Mouse (Mus musculus): ENCODE results near the gene Zeb2.

Gene Zeb2

DNA sequence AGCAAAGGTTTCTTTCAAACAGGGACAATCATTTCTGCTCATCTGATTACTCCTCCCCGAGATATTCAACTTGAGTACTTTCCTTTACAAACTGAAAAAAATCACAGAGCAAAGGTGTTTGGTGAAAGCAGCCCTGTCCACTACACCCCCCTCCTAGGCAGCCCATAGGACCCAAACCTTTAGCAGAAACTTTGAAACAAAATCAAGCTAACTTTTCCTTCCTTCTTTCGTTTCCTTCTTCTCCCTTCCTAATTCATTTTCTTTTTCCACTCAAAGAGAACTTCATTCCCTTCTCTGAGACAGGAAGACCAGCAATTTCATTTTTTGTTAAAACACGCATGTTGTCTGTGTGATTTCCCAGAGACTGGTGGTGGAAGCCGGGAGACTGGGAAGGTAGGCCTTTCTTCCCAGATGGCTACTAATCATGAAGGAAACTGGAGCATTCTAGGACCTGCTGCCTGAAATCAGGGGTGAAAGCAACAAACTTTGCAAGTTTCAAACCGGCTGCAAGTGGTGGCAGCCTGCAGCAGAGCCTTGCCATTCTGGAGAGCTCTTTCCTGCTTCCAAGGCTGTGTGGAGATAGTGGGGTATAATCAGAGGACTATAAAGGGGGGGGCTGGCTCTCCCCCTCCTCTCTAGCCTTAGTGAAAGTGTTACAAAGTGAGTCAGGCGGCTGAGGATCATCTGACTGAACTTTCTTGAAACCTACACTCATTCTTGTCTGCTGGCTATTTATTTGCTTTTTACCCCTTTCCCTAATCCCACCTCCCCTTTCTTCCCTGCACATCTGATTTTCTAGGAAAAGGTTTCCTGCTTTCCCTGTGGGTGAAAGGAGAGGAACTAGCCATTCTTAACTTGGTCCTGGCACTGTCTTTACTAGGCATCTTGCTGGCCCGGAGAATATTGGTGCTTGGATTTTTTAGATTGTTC, 11.0 kb downstream of the Zeb2 start:
- DNase-seq (ENCODE audit: low read depth, low spot score), result no peak
- no peaks in the 10 kb centered on the region; the same call in 1 of the 2 replicates for H3K36me3 ChIP-seq (ENCODE audit: control insufficient read depth, insufficient read depth, low read length, poor library complexity, severe bottlenecking)

GRCm38 (mm10) chr2:45105281-45105721, 11.9 kb downstream of the Zeb2 start:
- Histone ChIP-seq H3K27me3 (ENCODE audit: control insufficient read depth, insufficient read depth, low read length, poor library complexity, severe bottlenecking) (no peaks in the 10 kb centered on the region), H3K36me3 (ENCODE audit: control insufficient read depth, insufficient read depth, low read length, poor library complexity, severe bottlenecking) (no peaks in the 10 kb centered on the region; the same call in 1 of the 2 replicates)
- DNase-seq (ENCODE audit: low read depth, low spot score), result no peak

More for the DNA sequence above, 11.0 kb downstream of the Zeb2 start:
- no peaks in the 10 kb centered on the region for H3K27me3 ChIP-seq (ENCODE audit: control insufficient read depth, insufficient read depth, low read length, poor library complexity, severe bottlenecking)

DNA sequence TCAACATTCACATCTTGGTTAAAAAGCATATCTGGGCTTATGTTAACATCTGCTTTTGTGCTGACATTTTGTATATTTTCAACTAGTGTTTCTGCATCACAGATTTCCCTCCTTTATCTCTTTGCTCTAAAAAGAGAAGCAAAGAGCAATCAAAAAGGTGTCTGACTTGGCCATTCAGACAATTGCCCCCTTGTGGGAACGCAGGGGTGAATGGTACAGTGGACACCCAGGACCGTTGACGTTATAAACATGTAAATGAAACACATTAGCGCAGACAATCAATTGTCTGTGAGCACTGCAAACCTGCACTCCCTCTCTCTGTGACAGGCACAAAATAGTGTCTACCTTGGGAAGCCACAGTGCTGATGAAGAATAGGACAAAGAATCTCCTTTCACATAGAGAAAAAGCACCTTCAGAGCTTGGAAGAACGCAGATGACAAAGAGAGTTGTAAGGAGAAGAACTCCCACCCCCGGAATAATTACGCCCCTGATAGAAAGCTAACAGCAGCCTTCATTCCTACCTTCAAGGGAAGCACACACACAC, 12.6 kb downstream of the Zeb2 start:
- no peak for DNase-seq (ENCODE audit: low read depth, low spot score)
- H3K36me3 ChIP-seq (ENCODE audit: control insufficient read depth, insufficient read depth, low read length, poor library complexity, severe bottlenecking), result no peaks in the 10 kb centered on the region; the same call in 1 of the 2 replicates

DNA sequence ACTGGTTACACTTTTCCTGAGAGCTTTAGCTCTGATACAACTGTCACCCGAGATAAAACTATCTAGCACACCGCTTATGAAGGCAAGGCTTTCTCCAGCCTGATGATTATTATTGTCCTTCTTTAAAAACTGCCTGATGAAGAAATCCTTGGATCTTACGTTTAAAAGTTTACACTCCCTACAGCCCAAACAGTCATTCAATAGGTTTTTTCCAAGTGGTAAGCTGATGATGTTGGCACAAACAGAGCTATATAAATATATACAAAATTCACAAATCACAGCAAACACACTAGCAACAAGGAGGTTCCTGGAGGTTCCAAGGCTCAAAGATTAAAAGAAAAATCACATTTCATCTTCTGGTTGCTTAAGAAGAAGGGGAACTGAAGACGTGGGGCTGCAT, 13.1 kb downstream of the Zeb2 start:
- Histone ChIP-seq H3K36me3 (ENCODE audit: control insufficient read depth, insufficient read depth, low read length, poor library complexity, severe bottlenecking) (peaks cover under 1% of the 10 kb centered on the region), H3K27me3 (ENCODE audit: control insufficient read depth, insufficient read depth, low read length, poor library complexity, severe bottlenecking) (no peaks in the 10 kb centered on the region)
- no peak for DNase-seq (ENCODE audit: low read depth, low spot score)

More for the DNA sequence above, 12.6 kb downstream of the Zeb2 start:
- H3K27me3 ChIP-seq (ENCODE audit: control insufficient read depth, insufficient read depth, low read length, poor library complexity, severe bottlenecking), result no peaks in the 10 kb centered on the region

- DNase-seq (ENCODE audit: low read depth, low spot score), result no peak
- Histone ChIP-seq H3K36me3 (ENCODE audit: control insufficient read depth, insufficient read depth, low read length, poor library complexity, severe bottlenecking) (peaks cover 2% of the 10 kb centered on the region), H3K27me3 (ENCODE audit: control insufficient read depth, insufficient read depth, low read length, poor library complexity, severe bottlenecking) (no peaks in the 10 kb centered on the region)
These were observed 13.9 kb downstream of the Zeb2 start for GRCm38 (mm10) chr2:45103021-45103983.

DNA sequence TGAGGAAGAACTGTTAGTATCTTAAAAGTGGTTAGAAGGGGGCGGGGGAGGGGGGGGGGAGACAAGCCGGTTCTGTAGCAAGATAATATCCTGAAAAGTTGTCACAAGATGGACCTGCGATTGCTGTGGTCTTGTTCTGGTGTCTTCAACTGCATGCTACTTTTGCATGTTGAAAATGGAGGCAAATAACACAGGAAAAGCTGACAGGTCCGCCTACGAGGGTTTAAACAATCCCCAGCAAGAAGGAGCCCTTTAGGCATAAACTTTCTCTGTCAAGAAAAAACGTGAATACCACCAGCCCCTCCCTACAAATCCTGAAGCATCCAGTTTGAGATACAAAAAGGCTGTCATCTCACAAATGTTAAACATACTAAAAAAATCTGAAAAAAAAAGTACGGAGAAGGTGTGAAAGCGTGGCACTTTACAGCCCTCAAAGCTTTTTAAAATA, 15.0 kb downstream of the Zeb2 start:
- DNase-seq (ENCODE audit: low read depth, low spot score), result no peak
- Histone ChIP-seq H3K36me3 (ENCODE audit: control insufficient read depth, insufficient read depth, low read length, poor library complexity, severe bottlenecking) (peaks cover 2% of the 10 kb centered on the region), H3K27me3 (ENCODE audit: control insufficient read depth, insufficient read depth, low read length, poor library complexity, severe bottlenecking) (no peaks in the 10 kb centered on the region)

- DNase-seq (ENCODE audit: low read depth, low spot score), result no peak
- Histone ChIP-seq H3K36me3 (ENCODE audit: control insufficient read depth, insufficient read depth, low read length, poor library complexity, severe bottlenecking) (peaks cover 3% of the 10 kb centered on the region), H3K27me3 (ENCODE audit: control insufficient read depth, insufficient read depth, low read length, poor library complexity, severe bottlenecking) (no peaks in the 10 kb centered on the region)
These were observed 15.6 kb downstream of the Zeb2 start for GRCm38 (mm10) chr2:45101586-45101985.

DNA sequence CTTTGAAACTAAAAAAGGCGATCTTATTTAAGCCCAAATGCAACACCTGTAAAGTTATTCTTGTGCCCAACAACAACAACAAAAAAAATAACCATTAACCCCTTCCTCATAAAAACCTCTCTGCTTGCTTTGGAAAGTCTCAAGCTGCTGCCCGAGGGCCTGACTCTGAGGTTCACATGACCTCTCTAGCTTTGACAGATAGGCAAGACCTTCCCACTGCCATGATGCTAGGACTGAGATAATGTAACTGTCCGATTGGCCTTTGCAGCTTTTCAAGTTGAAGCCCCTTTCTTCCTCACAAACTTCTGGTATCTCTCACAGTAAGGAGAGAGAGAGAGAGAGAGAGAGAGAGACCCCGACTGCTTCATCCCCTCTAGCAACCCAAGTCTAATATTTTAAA, 16.2 kb downstream of the Zeb2 start:
- peaks cover 3% of the 10 kb centered on the region for H3K36me3 ChIP-seq (ENCODE audit: control insufficient read depth, insufficient read depth, low read length, poor library complexity, severe bottlenecking)
- DNase-seq (ENCODE audit: low read depth, low spot score), result no peak
- H3K27me3 ChIP-seq (ENCODE audit: control insufficient read depth, insufficient read depth, low read length, poor library complexity, severe bottlenecking), result no peaks in the 10 kb centered on the region

- H3K27me3 ChIP-seq (ENCODE audit: control insufficient read depth, insufficient read depth, low read length, poor library complexity, severe bottlenecking), result no peaks in the 10 kb centered on the region
- peaks cover 5% of the 10 kb centered on the region; the same call in 1 of the 2 replicates for H3K36me3 ChIP-seq (ENCODE audit: control insufficient read depth, insufficient read depth, low read length, poor library complexity, severe bottlenecking)
- DNase-seq (ENCODE audit: low read depth, low spot score), result no peak
These were observed 16.6 kb downstream of the Zeb2 start for GRCm38 (mm10) chr2:45100628-45101027.

- peaks cover 5% of the 10 kb centered on the region; the same call in 1 of the 2 replicates for H3K36me3 ChIP-seq (ENCODE audit: control insufficient read depth, insufficient read depth, low read length, poor library complexity, severe bottlenecking)
- DNase-seq (ENCODE audit: low read depth, low spot score), result no peak
- H3K27me3 ChIP-seq (ENCODE audit: control insufficient read depth, insufficient read depth, low read length, poor library complexity, severe bottlenecking), result no peaks in the 10 kb centered on the region
These were observed 17.2 kb downstream of the Zeb2 start for GRCm38 (mm10) chr2:45100017-45100416.

- Histone ChIP-seq H3K27me3 (ENCODE audit: control insufficient read depth, insufficient read depth, low read length, poor library complexity, severe bottlenecking) (no peaks in the 10 kb centered on the region), H3K36me3 (ENCODE audit: control insufficient read depth, insufficient read depth, low read length, poor library complexity, severe bottlenecking) (peaks cover 5% of the 10 kb centered on the region; the same call in 1 of the 2 replicates)
- DNase-seq (ENCODE audit: low read depth, low spot score), result no peak
These were observed 18.1 kb downstream of the Zeb2 start for GRCm38 (mm10) chr2:45099081-45099480.

GRCm38 (mm10) chr2:45097969-45098368, 19.2 kb downstream of the Zeb2 start:
- peaks cover 5% of the 10 kb centered on the region; the same call in 1 of the 2 replicates for H3K36me3 ChIP-seq (ENCODE audit: control insufficient read depth, insufficient read depth, low read length, poor library complexity, severe bottlenecking)
- no peak for DNase-seq (ENCODE audit: low read depth, low spot score)

DNA sequence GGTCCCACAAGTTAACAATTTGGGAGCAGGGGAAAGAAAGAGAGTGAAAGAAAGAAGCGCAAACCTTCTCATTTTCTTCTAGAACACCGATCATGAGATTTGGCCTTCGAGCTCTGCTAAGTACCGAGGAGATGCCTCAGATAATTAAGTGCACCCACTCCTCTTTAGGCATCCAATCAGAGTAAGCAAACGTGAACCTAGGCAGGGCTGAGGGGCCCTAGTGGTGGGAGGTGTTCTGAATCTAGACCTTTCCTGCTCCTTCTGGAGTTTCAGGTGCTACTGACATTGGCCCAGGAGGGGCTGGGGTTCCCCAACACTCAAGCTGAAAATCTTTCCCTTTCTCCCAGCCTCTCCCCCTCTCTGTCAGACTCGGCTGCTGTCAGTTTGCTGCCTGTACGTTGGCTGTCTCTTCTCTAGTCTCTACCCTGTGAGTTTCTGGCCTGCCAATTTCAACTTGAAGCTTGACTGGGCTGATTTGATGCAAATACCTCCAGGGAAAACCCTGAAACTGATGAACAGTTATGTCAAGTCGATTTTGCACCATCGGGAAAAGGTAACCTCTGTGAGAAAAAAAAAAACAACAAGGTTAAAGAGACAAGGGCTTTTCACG, 20.5 kb downstream of the Zeb2 start:
- Histone ChIP-seq H3K36me3 (ENCODE audit: control insufficient read depth, insufficient read depth, low read length, poor library complexity, severe bottlenecking) (peaks cover 5% of the 10 kb centered on the region; the same call in 1 of the 2 replicates), H3K27me3 (ENCODE audit: control insufficient read depth, insufficient read depth, low read length, poor library complexity, severe bottlenecking) (no peaks in the 10 kb centered on the region)
- no peak for DNase-seq (ENCODE audit: low read depth, low spot score)

More at GRCm38 (mm10) chr2:45097969-45098368, 19.2 kb downstream of the Zeb2 start:
- no peaks in the 10 kb centered on the region for H3K27me3 ChIP-seq (ENCODE audit: control insufficient read depth, insufficient read depth, low read length, poor library complexity, severe bottlenecking)

DNA sequence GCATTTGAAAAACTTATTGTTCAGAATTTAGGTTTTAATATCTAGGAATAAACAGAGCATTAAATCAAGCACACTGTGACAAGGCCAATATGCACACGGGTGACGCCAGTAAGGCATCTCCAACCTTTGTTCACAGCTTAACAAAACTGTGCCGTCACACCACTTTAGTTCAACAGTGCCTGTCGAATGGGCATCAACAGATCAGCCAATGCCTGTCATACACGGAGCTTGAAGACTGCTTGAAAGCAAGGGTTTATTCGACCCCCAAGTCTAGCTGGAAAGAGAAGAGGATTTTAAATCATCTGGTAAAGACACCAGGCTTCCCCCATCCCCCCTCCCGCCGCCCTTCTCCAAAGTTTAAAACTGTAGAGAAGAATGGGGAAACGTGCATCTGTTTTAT, 21.4 kb downstream of the Zeb2 start:
- DNase-seq (ENCODE audit: low read depth, low spot score), result no peak
- Histone ChIP-seq H3K36me3 (ENCODE audit: control insufficient read depth, insufficient read depth, low read length, poor library complexity, severe bottlenecking) (peaks cover 5% of the 10 kb centered on the region; the same call in 1 of the 2 replicates), H3K27me3 (ENCODE audit: control insufficient read depth, insufficient read depth, low read length, poor library complexity, severe bottlenecking) (no peaks in the 10 kb centered on the region)
